Mouse (Mus musculus): ENCODE data around the gene Ccdc122. TPM values are rescaled to one million over a fixed set of nuclear protein-coding genes. Genes with fewer than 3 reads are reported as not detected.
A peak's percentile ranks its signal among the peaks of the same experiment; 100 is the strongest.

Gene Ccdc122
- polyA plus RNA-seq, 1 experiment from 2014 or later = 1.1 TPM

GRCm38 (mm10) chr14:77150556-77150955 lies 114.0 kb downstream of the Ccdc122 start:
- Histone ChIP-seq H3K4me2 (ENCODE audit: low read length) (no peak overlapping the region), H3K27ac (ENCODE audit: low read depth, low read length) (no peak overlapping the region), H3K36me3 (ENCODE audit: control insufficient read depth, insufficient read depth, low read length) (no peaks in the 10 kb centered on the region), H3K9me3 (ENCODE audit: control insufficient read depth, low read length) (no peaks in the 10 kb centered on the region), H3K4me1 (ENCODE audit: control insufficient read depth, insufficient read depth, low read depth, low read length) (peaks cover 5% of the 10 kb centered on the region; the same call in 1 of the 2 replicates), H3K27me3 (replicated peaks; ENCODE audit: control insufficient read depth, insufficient read depth, low read length) (no peaks in the 10 kb centered on the region), H3K9ac (ENCODE audit: low read depth, low read length) (no peak overlapping the region), H3K4me3 (ENCODE audit: low read length) (no peak overlapping the region)
- no peak for ATAC-seq
- WGBS = 72% methylated on average over 6 of the region's 6 CpGs

- no peak for ATAC-seq
- H3K36me3 ChIP-seq (ENCODE audit: control insufficient read depth, insufficient read depth, low read length) = no peaks in the 10 kb centered on the region
- H3K4me2 ChIP-seq (ENCODE audit: low read length) = no peak overlapping the region
- no peak overlapping the region for H3K27ac ChIP-seq (ENCODE audit: low read depth, low read length)
- no peaks in the 10 kb centered on the region for H3K27me3 ChIP-seq (replicated peaks; ENCODE audit: control insufficient read depth, insufficient read depth, low read length)
- no peak overlapping the region for H3K9ac ChIP-seq (ENCODE audit: low read depth, low read length)
- peaks cover 9% of the 10 kb centered on the region; the same call in 1 of the 2 replicates for H3K4me1 ChIP-seq (ENCODE audit: control insufficient read depth, insufficient read depth, low read depth, low read length)
- no peak overlapping the region for H3K4me3 ChIP-seq (ENCODE audit: low read length)
- 85% methylated on average over 7 of the region's 7 CpGs for WGBS
- H3K9me3 ChIP-seq (ENCODE audit: control insufficient read depth, low read length) = no peaks in the 10 kb centered on the region
Observed at GRCm38 (mm10) chr14:77151431-77151830, 114.9 kb downstream of the Ccdc122 start.

- Histone ChIP-seq H3K9me3 (ENCODE audit: control insufficient read depth, low read length) (no peaks in the 10 kb centered on the region), H3K4me2 (ENCODE audit: low read length) (peak within 1 kb of the TSS; percentile 91), H3K4me3 (ENCODE audit: low read length) (peak within 1 kb of the TSS; percentile 85), H3K27ac (ENCODE audit: low read depth, low read length) (peak within 1 kb of the TSS; percentile 89), H3K4me1 (ENCODE audit: control insufficient read depth, insufficient read depth, low read depth, low read length) (peaks cover 25% of the 10 kb centered on the region), H3K9ac (ENCODE audit: low read depth, low read length) (peak within 1 kb of the TSS; percentile 91), H3K36me3 (ENCODE audit: control insufficient read depth, insufficient read depth, low read length) (no peaks in the 10 kb centered on the region), H3K27me3 (replicated peaks; ENCODE audit: control insufficient read depth, insufficient read depth, low read length) (no peaks in the 10 kb centered on the region)
- ATAC-seq = peak; percentile 92
- under 1% methylated on average over 70 of the region's 73 CpGs for WGBS
Observed at GRCm38 (mm10) chr14:77156222-77156910, 119.8 kb downstream of the Ccdc122 start, which contains the start of gene Enox1. Gene Enox1 (plus strand): TSS chr14:77156763.

GRCm38 (mm10) chr14:77156911-77157504 lies 120.4 kb downstream of the Ccdc122 start:
- Histone ChIP-seq H3K4me1 (ENCODE audit: control insufficient read depth, insufficient read depth, low read depth, low read length) (peaks cover 25% of the 10 kb centered on the region), H3K36me3 (ENCODE audit: control insufficient read depth, insufficient read depth, low read length) (no peaks in the 10 kb centered on the region), H3K4me3 (ENCODE audit: low read length) (peak overlapping the region; percentile 85), H3K27ac (ENCODE audit: low read depth, low read length) (peak overlapping the region; percentile 89), H3K4me2 (ENCODE audit: low read length) (peak overlapping the region; percentile 91), H3K9me3 (ENCODE audit: control insufficient read depth, low read length) (no peaks in the 10 kb centered on the region), H3K9ac (ENCODE audit: low read depth, low read length) (peak overlapping the region; percentile 91), H3K27me3 (replicated peaks; ENCODE audit: control insufficient read depth, insufficient read depth, low read length) (no peaks in the 10 kb centered on the region)
- WGBS = under 1% methylated on average over 62 of the region's 64 CpGs
- peak; percentile 32 for ATAC-seq

- H3K27ac ChIP-seq (ENCODE audit: low read depth, low read length) = peak overlapping the region; percentile 89
- H3K9ac ChIP-seq (ENCODE audit: low read depth, low read length) = peak overlapping the region; percentile 91
- no peaks in the 10 kb centered on the region for H3K9me3 ChIP-seq (ENCODE audit: control insufficient read depth, low read length)
- H3K27me3 ChIP-seq (replicated peaks; ENCODE audit: control insufficient read depth, insufficient read depth, low read length) = no peaks in the 10 kb centered on the region
- peak; percentile 86 for ATAC-seq
- peaks cover 25% of the 10 kb centered on the region for H3K4me1 ChIP-seq (ENCODE audit: control insufficient read depth, insufficient read depth, low read depth, low read length)
- no peaks in the 10 kb centered on the region for H3K36me3 ChIP-seq (ENCODE audit: control insufficient read depth, insufficient read depth, low read length)
- peak overlapping the region; percentile 91 for H3K4me2 ChIP-seq (ENCODE audit: low read length)
- peak overlapping the region; percentile 85 for H3K4me3 ChIP-seq (ENCODE audit: low read length)
- under 1% methylated on average over 31 of the region's 31 CpGs for WGBS
Observed at GRCm38 (mm10) chr14:77157505-77157911, 120.9 kb downstream of the Ccdc122 start.

GRCm38 (mm10) chr14:77159397-77159796 lies 122.8 kb downstream of the Ccdc122 start:
- ATAC-seq = no peak
- Histone ChIP-seq H3K9ac (ENCODE audit: low read depth, low read length) (no peak overlapping the region), H3K27me3 (replicated peaks; ENCODE audit: control insufficient read depth, insufficient read depth, low read length) (no peaks in the 10 kb centered on the region), H3K27ac (ENCODE audit: low read depth, low read length) (peak overlapping the region; percentile 57), H3K36me3 (ENCODE audit: control insufficient read depth, insufficient read depth, low read length) (no peaks in the 10 kb centered on the region), H3K4me1 (ENCODE audit: control insufficient read depth, insufficient read depth, low read depth, low read length) (peaks cover 25% of the 10 kb centered on the region), H3K9me3 (ENCODE audit: control insufficient read depth, low read length) (no peaks in the 10 kb centered on the region), H3K4me3 (ENCODE audit: low read length) (peak overlapping the region; percentile 85), H3K4me2 (ENCODE audit: low read length) (peak overlapping the region; percentile 91)
- 44% methylated on average over 5 of the region's 5 CpGs for WGBS

Other genes with a start within 250 kb of the Ccdc122 start
- 2.6 and 3.3 TPM in 2 replicates for gene Lacc1, start 132 bp downstream of the Ccdc122 start, polyA plus RNA-seq (2015; fragmentation: Nextera tagmentation; extraction: Ambion mirVana)
- 35.7 and 37.1 TPM in 2 replicates for gene Enox1, start 120.0 kb downstream of the Ccdc122 start, polyA plus RNA-seq (2015; fragmentation: Nextera tagmentation; extraction: Ambion mirVana)